Mouse (Mus musculus): ENCODE measurements around the gene Tmem59. TPM values are rescaled to one million over a fixed set of nuclear protein-coding genes. Genes with fewer than 3 reads are reported as not detected.

Gene Tmem59
- total and polyA plus RNA-seq, 3 experiments: 50.7 to 71.8 (median 68.5) TPM

DNA sequence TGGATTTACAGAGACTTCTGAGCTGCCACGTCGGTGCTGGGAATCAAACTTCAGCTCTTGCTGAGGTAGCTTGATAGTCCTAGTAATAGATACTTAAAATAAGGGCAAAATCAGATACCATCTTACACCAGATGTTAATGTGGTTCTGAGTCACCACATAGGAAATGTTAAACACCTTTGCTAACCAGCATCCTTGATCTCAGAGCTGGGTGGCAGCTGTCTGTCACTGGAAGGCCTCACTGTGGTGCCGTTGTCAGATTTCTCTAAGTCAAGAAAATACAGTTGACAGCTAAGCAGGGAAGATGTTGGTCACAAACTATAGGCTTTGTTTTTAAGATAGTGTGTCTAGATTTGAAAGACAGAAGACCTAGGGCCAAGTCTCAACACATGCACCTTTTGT is 23.6 kb downstream of the Tmem59 start:
- in situ Hi-C loops (cut with MboI; ENCODE audit: low pct_ligation_motif_present, low pct_unique_long_range_greater_than_20kb, low sequenced_read_pairs): no loop called here
- Histone ChIP-seq H3K4me2 (ENCODE audit: insufficient read depth, low read depth, poor library complexity, severe bottlenecking) (no peak overlapping the region), H3K4me1 (ENCODE audit: control insufficient read depth in 1 of 2, insufficient read depth in 2 of 2) (no peaks in the 10 kb centered on the region), H3K27ac (ENCODE audit: insufficient read depth, low read depth) (no peak overlapping the region), H3K9ac (ENCODE audit: insufficient read depth, low read depth) (no peak overlapping the region), H3K79me2 (replicated peaks; ENCODE audit: control insufficient read depth, extremely low read depth, insufficient read depth, poor library complexity, severe bottlenecking) (no peaks in the 10 kb centered on the region), H3K4me3 (replicated peaks in 1 of 3; ENCODE audit: low read depth in 2 of 3, low read length in 2 of 3, poor library complexity in 1 of 3) (no peak overlapping the region), H3K9me3 (replicated peaks; ENCODE audit: low read length) (no peaks in the 10 kb centered on the region), H3K36me3 (replicated peaks in 1 of 2; ENCODE audit: control insufficient read depth in 1 of 2, insufficient read depth in 1 of 2, low read length in 1 of 2) (peaks cover 64 to 97% of the 10 kb centered on the region in 2 experiments), H3K27me3 (replicated peaks) (no peaks in the 10 kb centered on the region)
- no peak for DNase-seq (ENCODE audit: extremely low read depth)
- TF ChIP-seq POLR2AphosphoS2 (IDR thresholded peaks at IDR 0.05; ENCODE audit: low read depth, low read length): no peak
- TF ChIP-seq MEF2A (IDR thresholded peaks at IDR 0.05; ENCODE audit: borderline replicate concordance, low read depth, low read length): no peak
- dilution Hi-C loops (cut with MboI; ENCODE audit: extremely low pct_ligation_motif_present, extremely low pct_unique_long_range_greater_than_20kb, low sequenced_read_pairs): no loop called here

GRCm38 (mm10) chr4:107203001-107203400 is 24.8 kb downstream of the Tmem59 start:
- no peak overlapping the region for H3K4me3 ChIP-seq (replicated peaks in 1 of 3; ENCODE audit: low read depth in 2 of 3, low read length in 2 of 3, poor library complexity in 1 of 3)
- peaks cover 65 to 97% of the 10 kb centered on the region in 2 experiments for H3K36me3 ChIP-seq (replicated peaks in 1 of 2; ENCODE audit: control insufficient read depth in 1 of 2, insufficient read depth in 1 of 2, low read length in 1 of 2)
- H3K9ac ChIP-seq (ENCODE audit: insufficient read depth, low read depth): no peak overlapping the region
- H3K27ac ChIP-seq (ENCODE audit: insufficient read depth, low read depth): no peak overlapping the region
- H3K27me3 ChIP-seq (replicated peaks): no peaks in the 10 kb centered on the region
- dilution Hi-C loops (cut with MboI; ENCODE audit: extremely low pct_ligation_motif_present, extremely low pct_unique_long_range_greater_than_20kb, low sequenced_read_pairs) (no loop called here), in situ Hi-C loops (cut with MboI; ENCODE audit: low pct_ligation_motif_present, low pct_unique_long_range_greater_than_20kb, low sequenced_read_pairs) (no loop called here)
- no peaks in the 10 kb centered on the region for H3K9me3 ChIP-seq (replicated peaks; ENCODE audit: low read length)
- no peak for DNase-seq (ENCODE audit: extremely low read depth)
- no peak overlapping the region for H3K4me2 ChIP-seq (ENCODE audit: insufficient read depth, low read depth, poor library complexity, severe bottlenecking)
- no peaks in the 10 kb centered on the region for H3K4me1 ChIP-seq (ENCODE audit: control insufficient read depth in 1 of 2, insufficient read depth in 2 of 2)
- H3K79me2 ChIP-seq (replicated peaks; ENCODE audit: control insufficient read depth, extremely low read depth, insufficient read depth, poor library complexity, severe bottlenecking): no peaks in the 10 kb centered on the region
- TF ChIP-seq NELFE (IDR thresholded peaks at IDR 0.05; ENCODE audit: low read depth, low read length): no peak
- no peak for TF ChIP-seq JUN (IDR thresholded peaks at IDR 0.05; ENCODE audit: insufficient read depth, low read depth, low read length)
- TF ChIP-seq MAZ (IDR thresholded peaks at IDR 0.05; ENCODE audit: low read depth, low read length): no peak
- no peak for TF ChIP-seq JUND (conservative IDR thresholded peaks at IDR 0.05; ENCODE audit: low read depth, low read length)
- no peak for TF ChIP-seq POLR2AphosphoS2 (IDR thresholded peaks at IDR 0.05; ENCODE audit: low read depth, low read length)
- TF ChIP-seq CTCF (conservative IDR thresholded peaks at IDR 0.05 in 1 of 2, IDR thresholded peaks at IDR 0.05 in 1 of 2; ENCODE audit: low read depth in 2 of 2, low read length in 2 of 2): no peak
- no peak for TF ChIP-seq PAX5 (IDR thresholded peaks at IDR 0.05; ENCODE audit: low read length)
- no peak for TF ChIP-seq MAFK (IDR thresholded peaks at IDR 0.05; ENCODE audit: insufficient replicate concordance, low read length)
- no peak for TF ChIP-seq TBP (conservative IDR thresholded peaks at IDR 0.05; ENCODE audit: low read depth, low read length)
- TF ChIP-seq MEF2A (IDR thresholded peaks at IDR 0.05; ENCODE audit: borderline replicate concordance, low read depth, low read length): no peak
- TF ChIP-seq NRF1 (IDR thresholded peaks at IDR 0.05; ENCODE audit: low read depth, low read length): no peak
- TF ChIP-seq SIN3A (IDR thresholded peaks at IDR 0.05; ENCODE audit: low read length): no peak
- no peak for TF ChIP-seq ZC3H11A (IDR thresholded peaks at IDR 0.05; ENCODE audit: low read depth, low read length)
- TF ChIP-seq ZKSCAN1 (IDR thresholded peaks at IDR 0.05; ENCODE audit: borderline replicate concordance, low read depth, low read length): no peak
- TF ChIP-seq USF2 (conservative IDR thresholded peaks at IDR 0.05; ENCODE audit: low read depth, low read length): no peak
- TF ChIP-seq UBTF (IDR thresholded peaks at IDR 0.05; ENCODE audit: low read depth, low read length): no peak
- TF ChIP-seq POLR2A (IDR thresholded peaks at IDR 0.05; ENCODE audit: low read depth, low read length): no peak
